Mouse (Mus musculus) spleen, adult 2 months (tissue): ENCODE data around the gene Hmgn1. TPM values are rescaled to one million over a fixed set of nuclear protein-coding genes. Genes with fewer than 3 reads are reported as not detected.

Experiments
- DNase-seq, 2 experiments: peaks; one replicate each; pipeline versions ENCODE4 v3.0.0 to v3.0.0-alpha.2; 2012 to 2021; ENCODE audit warnings: low spot score in 2 of 2, low read depth in 1 of 2
- H3K27ac ChIP-seq: fragments of 200-500 bp; 2 replicates; pipeline ENCODE4 v1.5.1; 2012; ENCODE audit warnings: low read length, inconsistent platforms; ENCODE audit not compliant: insufficient read depth
- H3K27me3 ChIP-seq: fragments of 200-500 bp; 2 replicates; pipeline ENCODE4 v1.6.1; 2012; ENCODE audit warnings: mild to moderate bottlenecking, moderate library complexity, low read length, inconsistent platforms; ENCODE audit not compliant: control insufficient read depth, insufficient read depth
- H3K36me3 ChIP-seq: fragments of 200-500 bp; 2 replicates; pipeline ENCODE4 v1.6.1; 2012; ENCODE audit warnings: mild to moderate bottlenecking, low read length, inconsistent platforms; ENCODE audit not compliant: control insufficient read depth, insufficient read depth
- H3K4me1 ChIP-seq: fragments of 200-500 bp; 2 replicates; pipeline ENCODE4 v1.6.1; 2011; ENCODE audit warnings: inconsistent platforms; ENCODE audit not compliant: control insufficient read depth, insufficient read depth, insufficient read length
- H3K4me3 ChIP-seq: fragments of 200-500 bp; 2 replicates; pipeline ENCODE4 v1.5.1; 2011; ENCODE audit warnings: mild to moderate bottlenecking, inconsistent platforms; ENCODE audit not compliant: insufficient read depth, insufficient read length; ENCODE audit errors: extremely low read depth
- CTCF ChIP-seq: fragments of 200-500 bp; IDR thresholded peaks from 2 replicates; pipeline ENCODE4 v1.5.1; 2011; ENCODE audit warnings: mild to moderate bottlenecking, inconsistent platforms; ENCODE audit not compliant: insufficient read depth, insufficient read length, insufficient replicate concordance; ENCODE audit errors: extremely low read depth
- POLR2A ChIP-seq: fragments of 200-500 bp; IDR thresholded peaks from 2 replicates; pipeline ENCODE4 v1.6.1; 2011; ENCODE audit warnings: low read depth, low read length, inconsistent platforms
- WGBS: fragments of 180-500 bp; shearing (Covaris S2); methylation state at CpG from one replicate; pipeline ENCODE4 v1.1.7; 2018; 5-methylcytosine and 5-hydroxymethylcytosine counted together
- polyA plus RNA-seq: library from polyadenylated mRNA; depleted of rRNA; stranded (reverse); fragments of >200 nt; gene quantifications from 2 replicates; pipeline ENCODE4 v1.2.3, GENCODE M21; 2012; rRNA removed

Gene Hmgn1
- polyA plus RNA-seq, 1 experiment, result 19.9 TPM

DNA sequence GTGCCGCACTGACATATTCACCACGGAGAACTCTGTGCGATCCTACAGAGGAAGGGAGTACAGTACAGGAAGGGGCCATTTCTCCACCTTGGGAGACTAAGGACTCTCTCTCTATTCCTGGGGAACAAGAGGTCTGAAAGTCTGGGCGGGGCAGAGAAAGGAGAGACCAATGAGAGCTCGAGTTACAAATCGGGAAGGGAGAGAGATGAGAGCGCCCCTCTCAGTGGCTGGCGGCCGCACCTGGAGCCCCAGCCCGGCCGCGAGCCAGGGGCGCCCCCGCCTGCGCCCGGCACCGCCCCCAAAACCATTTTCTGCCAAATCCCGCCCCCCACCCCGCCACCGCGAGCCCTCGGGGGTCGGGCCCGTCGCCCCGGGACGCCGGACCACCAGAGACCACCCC lies 46.2 kb downstream of the Hmgn1 start:
- peak overlapping the region; percentile 99 for H3K4me3 ChIP-seq
- TF ChIP-seq CTCF, result no peak
- WGBS, result under 1% methylated on average over 26 of the region's 28 CpGs
- peak overlapping the region; percentile 93 for H3K27ac ChIP-seq
- peaks cover 9% of the 10 kb centered on the region for H3K36me3 ChIP-seq
- peaks cover 29% of the 10 kb centered on the region for H3K4me1 ChIP-seq
- no peaks in the 10 kb centered on the region for H3K27me3 ChIP-seq
- peak; percentile 62 to 81 for DNase-seq

- 85% methylated on average over 7 of the region's 7 CpGs for WGBS
- Histone ChIP-seq H3K27ac (no peak overlapping the region), H3K4me1 (peaks cover 21% of the 10 kb centered on the region; the same call in 1 of the 2 replicates), H3K4me3 (no peak overlapping the region), H3K27me3 (no peaks in the 10 kb centered on the region), H3K36me3 (peaks cover 9% of the 10 kb centered on the region)
- TF ChIP-seq POLR2A, result no peak
- TF ChIP-seq CTCF, result no peak
- no peak for DNase-seq
Measured at GRCm38 (mm10) chr16:96080524-96080923, 47.0 kb downstream of the Hmgn1 start.

Other genes starting within 250 kb of the Hmgn1 start
- gene Psmg1, start 136.8 kb downstream of the Hmgn1 start, polyA plus RNA-seq, result 7.8 and 8.6 TPM in 2 replicates
- 32.8 and 41.9 TPM in 2 replicates for gene Brwd1, start 45.2 kb downstream of the Hmgn1 start, polyA plus RNA-seq
- gene Wrb, start 17.7 kb upstream of the Hmgn1 start, polyA plus RNA-seq, result 28.4 and 38.1 TPM in 2 replicates
- gene Lca5l, start 64.5 kb upstream of the Hmgn1 start, polyA plus RNA-seq, result 0.09 and 0.14 TPM in 2 replicates
- gene Sh3bgr, start 72.7 kb upstream of the Hmgn1 start, polyA plus RNA-seq, result 1.2 and 1.9 TPM in 2 replicates
- 0.07 and 0.13 TPM in 2 replicates for gene B3galt5, start 108.1 kb upstream of the Hmgn1 start, polyA plus RNA-seq